Mouse (Mus musculus) CH12.LX (cell line): Measurements from ENCODE around the gene Trpv4. TPM values are rescaled to one million over a fixed set of nuclear protein-coding genes. Genes with fewer than 3 reads are reported as not detected.
A peak's percentile ranks its signal among the peaks of the same experiment; 100 is the strongest.

Source experiments
- DNase-seq: peaks from one replicate; pipeline ENCODE4 v3.0.0-alpha.2; 2013; ENCODE audit errors: extremely low read depth
- H3K27ac ChIP-seq: 2 replicates; pipeline ENCODE4 v1.5.1; 2012; ENCODE audit warnings: low read depth, mild to moderate bottlenecking, control low read depth, moderate library complexity; ENCODE audit not compliant: insufficient read depth
- H3K27me3 ChIP-seq: replicated peaks from 2 replicates; pipeline ENCODE3; 2012; ENCODE audit warnings: inconsistent platforms
- H3K36me3 ChIP-seq, 2 experiments: replicated peaks in 1 of 2; 2 replicates each; pipeline versions ENCODE3 to v1.6.1; 2012; ENCODE audit warnings: inconsistent platforms in 1 of 2, low read length in 1 of 2, mild to moderate bottlenecking in 1 of 2, mixed read lengths in 1 of 2, moderate library complexity in 1 of 2; ENCODE audit not compliant: control insufficient read depth in 1 of 2, insufficient read depth in 1 of 2
- H3K4me1 ChIP-seq, 2 experiments: 2 replicates each; pipeline ENCODE4 v1.6.1; 2012; ENCODE audit warnings: inconsistent platforms in 1 of 2, moderate library complexity in 1 of 2; ENCODE audit not compliant: insufficient read depth in 2 of 2, control insufficient read depth in 1 of 2
- H3K4me2 ChIP-seq: 2 replicates; pipeline ENCODE4 v1.6.1; 2012; ENCODE audit warnings: low read depth, mild to moderate bottlenecking, control low read depth; ENCODE audit not compliant: poor library complexity, insufficient read depth, severe bottlenecking
- H3K4me3 ChIP-seq, 3 experiments: fragments of 150-350 bp in 1 of 3; sonication (generic) in 1 of 3; replicated peaks in 1 of 3; 2 replicates each; pipeline versions ENCODE3 to v1.5.1; 2011 to 2012; ENCODE audit warnings: low read depth in 2 of 3, low read length in 2 of 3, mild to moderate bottlenecking in 2 of 3, moderate library complexity in 2 of 3, control low read depth in 1 of 3, improper control_type of control experiment in 1 of 3, inconsistent platforms in 1 of 3, mixed read lengths in 1 of 3; ENCODE audit not compliant: poor library complexity in 1 of 3
- H3K79me2 ChIP-seq: replicated peaks from 2 replicates; pipeline ENCODE4 v1.6.1; 2012; ENCODE audit warnings: mild to moderate bottlenecking, moderate library complexity; ENCODE audit not compliant: control insufficient read depth, poor library complexity, insufficient read depth, severe bottlenecking; ENCODE audit errors: extremely low read depth
- H3K9ac ChIP-seq: 2 replicates; pipeline ENCODE4 v1.6.1; 2012; ENCODE audit warnings: low read depth, mild to moderate bottlenecking, control low read depth, moderate library complexity; ENCODE audit not compliant: insufficient read depth
- H3K9me3 ChIP-seq: replicated peaks from 2 replicates; pipeline ENCODE3; 2012; ENCODE audit warnings: low read length, inconsistent platforms, mixed read lengths
- BHLHE40 ChIP-seq: IDR thresholded peaks from 2 replicates; pipeline ENCODE4 v1.6.1; 2011; ENCODE audit warnings: mild to moderate bottlenecking, low read depth, low read length, improper control_type of control experiment
- CHD1 ChIP-seq: IDR thresholded peaks from 2 replicates; pipeline ENCODE4 v1.6.1; 2012; ENCODE audit warnings: low read depth, low read length, improper control_type of control experiment, inconsistent platforms
- CHD2 ChIP-seq: IDR thresholded peaks from 2 replicates; pipeline ENCODE4 v1.6.1; 2011; ENCODE audit warnings: low read length, improper control_type of control experiment
- E2F4 ChIP-seq: IDR thresholded peaks from 2 replicates; pipeline ENCODE4 v1.6.1; 2011; ENCODE audit warnings: low read depth, low read length, improper control_type of control experiment; ENCODE audit not compliant: insufficient replicate concordance
- ELF1 ChIP-seq: IDR thresholded peaks from 2 replicates; pipeline ENCODE4 v1.6.1; 2014; ENCODE audit warnings: low read depth, mild to moderate bottlenecking, inconsistent platforms, low read length, improper control_type of control experiment
- EP300 ChIP-seq: IDR thresholded peaks from 2 replicates; pipeline ENCODE4 v1.6.1; 2011; ENCODE audit warnings: low read length, improper control_type of control experiment
- GABPA ChIP-seq: IDR thresholded peaks from 2 replicates; pipeline ENCODE4 v1.6.1; 2012; ENCODE audit warnings: low read depth, low read length, improper control_type of control experiment, inconsistent platforms; ENCODE audit not compliant: insufficient replicate concordance
- HCFC1 ChIP-seq: IDR thresholded peaks from 2 replicates; pipeline ENCODE4 v1.6.1; 2012; ENCODE audit warnings: low read depth, mild to moderate bottlenecking, inconsistent platforms, low read length, improper control_type of control experiment
- MAFK ChIP-seq: IDR thresholded peaks from 2 replicates; pipeline ENCODE4 v1.6.1; 2011; ENCODE audit warnings: low read length, improper control_type of control experiment; ENCODE audit not compliant: insufficient replicate concordance
- MAX ChIP-seq: IDR thresholded peaks from 2 replicates; pipeline ENCODE4 v1.6.1; 2011; ENCODE audit warnings: low read length, improper control_type of control experiment
- MAZ ChIP-seq: IDR thresholded peaks from 2 replicates; pipeline ENCODE4 v1.6.1; 2012; ENCODE audit warnings: low read depth, mild to moderate bottlenecking, inconsistent platforms, low read length, improper control_type of control experiment, moderate library complexity
- MXI1 ChIP-seq: IDR thresholded peaks from 2 replicates; pipeline ENCODE4 v1.6.1; 2011; ENCODE audit warnings: mild to moderate bottlenecking, low read depth, low read length, improper control_type of control experiment
- NRF1 ChIP-seq: IDR thresholded peaks from 2 replicates; pipeline ENCODE4 v1.6.1; 2014; ENCODE audit warnings: low read depth, mild to moderate bottlenecking, inconsistent platforms, low read length, improper control_type of control experiment, moderate library complexity
- POLR2A ChIP-seq: IDR thresholded peaks from 2 replicates; pipeline ENCODE4 v1.6.1; 2011; ENCODE audit warnings: low read depth, mild to moderate bottlenecking, improper control_type of control experiment, low read length
- POLR2AphosphoS2 ChIP-seq: IDR thresholded peaks from 2 replicates; pipeline ENCODE4 v1.6.1; 2011; ENCODE audit warnings: low read depth, low read length, improper control_type of control experiment
- RAD21 ChIP-seq: IDR thresholded peaks from 2 replicates; pipeline ENCODE4 v1.6.1; 2011; ENCODE audit warnings: low read depth, mild to moderate bottlenecking, low read length, improper control_type of control experiment, moderate library complexity
- TCF12 ChIP-seq: IDR thresholded peaks from 2 replicates; pipeline ENCODE4 v1.6.1; 2014; ENCODE audit warnings: low read depth, mild to moderate bottlenecking, inconsistent platforms, low read length, improper control_type of control experiment
- UBTF ChIP-seq: IDR thresholded peaks from 2 replicates; pipeline ENCODE4 v1.6.1; 2012; ENCODE audit warnings: low read depth, mild to moderate bottlenecking, inconsistent platforms, low read length, improper control_type of control experiment, moderate library complexity
- ZC3H11A ChIP-seq: IDR thresholded peaks from 2 replicates; pipeline ENCODE4 v1.6.1; 2012; ENCODE audit warnings: low read depth, mild to moderate bottlenecking, inconsistent platforms, low read length, improper control_type of control experiment
- ZKSCAN1 ChIP-seq: IDR thresholded peaks from 2 replicates; pipeline ENCODE4 v1.6.1; 2012; ENCODE audit warnings: low read depth, inconsistent platforms, low read length, improper control_type of control experiment, borderline replicate concordance
- ZMIZ1 ChIP-seq: IDR thresholded peaks from 2 replicates; pipeline ENCODE4 v1.6.1; 2012; ENCODE audit warnings: low read depth, mild to moderate bottlenecking, inconsistent platforms, low read length, improper control_type of control experiment
- dilution Hi-C: fragments of 300-500 bp; cut with MboI; formaldehyde crosslinking; loops from 2 replicates; pipeline ENCODE4 v1.14.3; 2020; ENCODE audit warnings: low sequenced_read_pairs; ENCODE audit not compliant: extremely low pct_unique_long_range_greater_than_20kb, extremely low pct_ligation_motif_present
- in situ Hi-C: fragments of 300-500 bp; cut with MboI; formaldehyde crosslinking; loops from 3 replicates; pipeline ENCODE4 v1.14.3; 2019; ENCODE audit warnings: low sequenced_read_pairs, low pct_ligation_motif_present, low pct_unique_long_range_greater_than_20kb, mixed read lengths
- polyA plus RNA-seq: library from polyadenylated mRNA; unstranded; fragments of >175 nt; gene quantifications from 2 replicates; pipeline ENCODE4 v1.2.1, GENCODE M21; 2012; ENCODE audit warnings: low read depth; ENCODE audit not compliant: insufficient read length
- total RNA-seq, 2 experiments: library from RNA; depleted of rRNA; stranded (reverse); fragments of 300-350 nt in 1 of 2; fragments of >200 nt in 1 of 2; gene quantifications; 2 replicates each; pipeline ENCODE4 v1.2.3; 2012 to 2014

Trpv4 gene
- total and polyA plus RNA-seq, 3 experiments = 0.24 TPM; not detected in 2

DNA sequence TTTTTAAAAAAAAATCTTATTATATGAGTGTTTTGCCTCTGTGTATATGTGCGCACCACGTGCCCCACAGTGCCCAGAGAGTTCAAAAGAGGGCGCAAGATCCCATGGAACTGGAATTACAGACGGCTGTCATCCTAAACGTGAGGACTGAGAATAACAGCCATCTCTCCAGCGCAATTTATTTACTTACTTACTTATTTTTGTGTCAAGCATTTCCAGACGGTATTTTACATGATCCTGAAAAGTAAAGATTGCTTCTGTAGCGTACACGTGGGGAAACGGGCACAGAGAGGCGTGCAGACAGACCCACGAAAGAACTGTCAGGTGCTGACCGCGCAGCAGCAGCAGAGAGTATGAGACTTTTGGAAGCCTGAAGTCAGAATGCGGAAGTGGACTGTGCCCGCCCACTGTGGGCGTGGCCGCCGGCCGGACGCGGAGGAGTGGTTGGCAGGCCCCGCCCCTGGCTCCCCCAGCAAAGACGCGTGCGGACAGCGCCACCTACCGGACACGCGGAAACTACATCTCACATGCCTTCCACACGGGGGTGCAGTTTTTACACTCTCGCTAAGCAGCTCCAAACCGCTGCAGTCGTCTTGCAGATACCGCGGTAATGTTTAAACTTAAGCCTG is 9.1 kb upstream of the Trpv4 start (continued):
- TF ChIP-seq ZKSCAN1 = no peak
- TF ChIP-seq TCF12 = peak; percentile 94
- TF ChIP-seq MAFK = no peak; the same call in 1 of the 2 replicates
- no peak for TF ChIP-seq GABPA
- peak; percentile 83 for TF ChIP-seq MAX
- peak; percentile 91 for TF ChIP-seq RAD21
- no peak for TF ChIP-seq E2F4

DNA sequence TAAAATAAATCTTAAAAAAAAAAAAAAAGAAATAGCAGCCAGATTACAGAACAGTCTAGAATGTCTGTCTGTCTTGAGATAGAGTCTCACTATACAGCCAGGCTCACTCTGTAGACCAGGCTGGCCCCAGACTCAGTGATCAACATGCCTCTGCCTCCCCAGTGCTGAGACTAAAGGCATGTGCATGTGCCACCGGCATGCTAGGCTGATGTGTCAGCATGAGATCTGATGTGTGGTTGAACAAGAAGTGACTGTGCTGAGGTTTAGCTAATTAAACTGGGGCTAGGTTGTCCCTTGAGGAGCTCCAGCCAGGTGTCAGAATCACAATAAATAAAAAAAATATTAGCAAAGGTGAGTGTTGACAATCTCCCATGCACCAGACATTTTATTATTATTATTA is 8.4 kb upstream of the Trpv4 start:
- peaks cover 10% of the 10 kb centered on the region for H3K9me3 ChIP-seq
- no peak for DNase-seq
- H3K9ac ChIP-seq = no peak overlapping the region
- H3K27me3 ChIP-seq = no peaks in the 10 kb centered on the region
- dilution Hi-C loops = no loop called here
- no peaks in the 10 kb centered on the region for H3K79me2 ChIP-seq
- no peak overlapping the region for H3K27ac ChIP-seq
- H3K4me1 ChIP-seq = peaks cover 0 to 14% of the 10 kb centered on the region in 2 experiments; a peak in 3 of 4 replicates
- H3K4me2 ChIP-seq = no peak overlapping the region
- TF ChIP-seq ZMIZ1 (no peak), CHD1 (no peak), HCFC1 (no peak), EP300 (no peak), ELF1 (no peak), MXI1 (no peak), CHD2 (no peak), NRF1 (no peak), MAZ (no peak), MAFK (no peak), UBTF (no peak), POLR2AphosphoS2 (no peak), BHLHE40 (no peak), ZC3H11A (no peak), POLR2A (no peak)
- H3K4me3 ChIP-seq = no peak overlapping the region
- H3K36me3 ChIP-seq = peaks cover 13 to 24% of the 10 kb centered on the region in 2 experiments
- in situ Hi-C loops = no loop called here
